Mouse (Mus musculus): ENCODE results near the gene A630023A22Rik. TPM values are rescaled to one million over a fixed set of nuclear protein-coding genes. Genes with fewer than 3 reads are reported as not detected.

The A630023A22Rik gene
- polyA plus RNA-seq, 1 experiment from 2014 or later, result not detected

- Histone ChIP-seq H3K27me3 (replicated peaks) (no peaks in the 10 kb centered on the region), H3K4me3 (replicated peaks) (no peak overlapping the region), H3K27ac (no peak overlapping the region), H3K4me1 (no peaks in the 10 kb centered on the region; the same call in 1 of the 2 replicates), H3K36me3 (no peaks in the 10 kb centered on the region), H3K4me2 (no peak overlapping the region), H3K9me3 (no peaks in the 10 kb centered on the region), H3K9ac (no peak overlapping the region)
- WGBS, result 11% methylated on average over 11 of the region's 11 CpGs
- peak; percentile 61; the same call in 1 of the 2 replicates for ATAC-seq (ENCODE audit: insufficient read depth, low FRiP score, low read depth)
These were observed 22.1 kb downstream of the A630023A22Rik start for GRCm38 (mm10) chr14:34080321-34080997.

GRCm38 (mm10) chr14:34078293-34078692 lies 24.3 kb downstream of the A630023A22Rik start:
- Histone ChIP-seq H3K4me1 (0 out of 2 replicates have a peak, but pooled peaks cover 5% of the 10 kb centered on the region), H3K36me3 (no peaks in the 10 kb centered on the region), H3K4me3 (replicated peaks) (no peak overlapping the region), H3K9ac (no peak overlapping the region), H3K9me3 (no peaks in the 10 kb centered on the region), H3K27me3 (replicated peaks) (no peaks in the 10 kb centered on the region), H3K4me2 (no peak overlapping the region), H3K27ac (no peak overlapping the region)
- ATAC-seq (ENCODE audit: insufficient read depth, low FRiP score, low read depth), result no peak
- 61% methylated on average over 4 of the region's 4 CpGs for WGBS

GRCm38 (mm10) chr14:34077222-34077621 lies 25.3 kb downstream of the A630023A22Rik start:
- H3K4me3 ChIP-seq (replicated peaks), result no peak overlapping the region
- H3K27me3 ChIP-seq (replicated peaks), result no peaks in the 10 kb centered on the region
- H3K27ac ChIP-seq, result no peak overlapping the region
- H3K9me3 ChIP-seq, result no peaks in the 10 kb centered on the region
- WGBS, result 72% methylated on average over 5 of the region's 5 CpGs
- H3K9ac ChIP-seq, result no peak overlapping the region
- H3K36me3 ChIP-seq, result no peaks in the 10 kb centered on the region
- no peak for ATAC-seq (ENCODE audit: insufficient read depth, low FRiP score, low read depth)
- 0 out of 2 replicates have a peak, but pooled peaks cover 6% of the 10 kb centered on the region for H3K4me1 ChIP-seq
- no peak overlapping the region for H3K4me2 ChIP-seq

- no peaks in the 10 kb centered on the region for H3K27me3 ChIP-seq (replicated peaks)
- no peak overlapping the region for H3K4me3 ChIP-seq (replicated peaks)
- H3K9ac ChIP-seq, result no peak overlapping the region
- no peak overlapping the region for H3K4me2 ChIP-seq
- 0 out of 2 replicates have a peak, but pooled peaks cover 6% of the 10 kb centered on the region for H3K4me1 ChIP-seq
- ATAC-seq (ENCODE audit: insufficient read depth, low FRiP score, low read depth), result no peak
- H3K27ac ChIP-seq, result no peak overlapping the region
- WGBS, result 31% methylated on average over 4 of the region's 4 CpGs
- no peaks in the 10 kb centered on the region for H3K9me3 ChIP-seq
- H3K36me3 ChIP-seq, result no peaks in the 10 kb centered on the region
These were observed 27.2 kb downstream of the A630023A22Rik start for GRCm38 (mm10) chr14:34075346-34075745.

- 0 out of 2 replicates have a peak, but pooled peaks cover 6% of the 10 kb centered on the region for H3K4me1 ChIP-seq
- no peaks in the 10 kb centered on the region for H3K36me3 ChIP-seq
- ATAC-seq (ENCODE audit: insufficient read depth, low FRiP score, low read depth), result no peak
- 67% methylated on average over 6 of the region's 6 CpGs for WGBS
- no peaks in the 10 kb centered on the region for H3K27me3 ChIP-seq (replicated peaks)
- no peak overlapping the region for H3K27ac ChIP-seq
- H3K4me3 ChIP-seq (replicated peaks), result no peak overlapping the region
- no peaks in the 10 kb centered on the region for H3K9me3 ChIP-seq
- H3K9ac ChIP-seq, result no peak overlapping the region
- H3K4me2 ChIP-seq, result no peak overlapping the region
These were observed 30.9 kb downstream of the A630023A22Rik start for GRCm38 (mm10) chr14:34071665-34072064.

- ATAC-seq (ENCODE audit: insufficient read depth, low FRiP score, low read depth), result no peak
- Histone ChIP-seq H3K9ac (no peak within 1 kb of the TSS), H3K4me3 (replicated peaks) (no peak within 1 kb of the TSS), H3K4me2 (no peak within 1 kb of the TSS), H3K9me3 (no peaks in the 10 kb centered on the region), H3K36me3 (no peaks in the 10 kb centered on the region), H3K27ac (no peak within 1 kb of the TSS), H3K27me3 (replicated peaks) (no peaks in the 10 kb centered on the region), H3K4me1 (no peaks in the 10 kb centered on the region)
- 88% methylated on average over 6 of the region's 6 CpGs for WGBS
These were observed 50.0 kb downstream of the A630023A22Rik start, which contains the start of gene Antxrl for GRCm38 (mm10) chr14:34052516-34052915. TSS of gene Antxrl (plus strand) at chr14:34052707.

- no peak for ATAC-seq (ENCODE audit: insufficient read depth, low FRiP score, low read depth)
- Histone ChIP-seq H3K9ac (no peak overlapping the region), H3K36me3 (no peaks in the 10 kb centered on the region), H3K9me3 (no peaks in the 10 kb centered on the region), H3K27ac (no peak overlapping the region), H3K4me1 (no peaks in the 10 kb centered on the region), H3K4me3 (replicated peaks) (no peak overlapping the region), H3K27me3 (replicated peaks) (no peaks in the 10 kb centered on the region), H3K4me2 (no peak overlapping the region)
- 72% methylated on average over 5 of the region's 5 CpGs for WGBS
These were observed 52.3 kb downstream of the A630023A22Rik start for GRCm38 (mm10) chr14:34050101-34050779.

- Histone ChIP-seq H3K36me3 (no peaks in the 10 kb centered on the region), H3K9ac (no peak overlapping the region), H3K9me3 (no peaks in the 10 kb centered on the region), H3K27me3 (replicated peaks) (no peaks in the 10 kb centered on the region), H3K4me3 (replicated peaks) (no peak overlapping the region), H3K27ac (no peak overlapping the region), H3K4me2 (no peak overlapping the region), H3K4me1 (no peaks in the 10 kb centered on the region)
- 68% methylated on average over 3 of the region's 3 CpGs for WGBS
- ATAC-seq (ENCODE audit: insufficient read depth, low FRiP score, low read depth), result no peak
These were observed 59.2 kb downstream of the A630023A22Rik start for GRCm38 (mm10) chr14:34043341-34043740.

GRCm38 (mm10) chr14:34041241-34041640 lies 61.3 kb downstream of the A630023A22Rik start:
- H3K9me3 ChIP-seq, result no peaks in the 10 kb centered on the region
- H3K4me1 ChIP-seq, result no peaks in the 10 kb centered on the region
- H3K36me3 ChIP-seq, result no peaks in the 10 kb centered on the region
- ATAC-seq (ENCODE audit: insufficient read depth, low FRiP score, low read depth), result no peak
- H3K27ac ChIP-seq, result no peak overlapping the region
- WGBS, result 83% methylated on average over 4 of the region's 4 CpGs
- H3K27me3 ChIP-seq (replicated peaks), result no peaks in the 10 kb centered on the region
- no peak overlapping the region for H3K4me2 ChIP-seq
- H3K9ac ChIP-seq, result no peak overlapping the region
- no peak overlapping the region for H3K4me3 ChIP-seq (replicated peaks)

GRCm38 (mm10) chr14:34033841-34034610 lies 68.5 kb downstream of the A630023A22Rik start:
- H3K36me3 ChIP-seq, result no peaks in the 10 kb centered on the region
- no peak for ATAC-seq (ENCODE audit: insufficient read depth, low FRiP score, low read depth)
- no peak overlapping the region for H3K27ac ChIP-seq
- 88% methylated on average over 8 of the region's 8 CpGs for WGBS
- H3K9me3 ChIP-seq, result no peaks in the 10 kb centered on the region
- no peak overlapping the region for H3K4me2 ChIP-seq
- no peaks in the 10 kb centered on the region for H3K27me3 ChIP-seq (replicated peaks)
- H3K4me1 ChIP-seq, result no peaks in the 10 kb centered on the region
- no peak overlapping the region for H3K4me3 ChIP-seq (replicated peaks)
- no peak overlapping the region for H3K9ac ChIP-seq

- Histone ChIP-seq H3K4me2 (no peak overlapping the region), H3K4me3 (replicated peaks) (no peak overlapping the region), H3K27ac (no peak overlapping the region), H3K27me3 (replicated peaks) (no peaks in the 10 kb centered on the region), H3K36me3 (no peaks in the 10 kb centered on the region), H3K4me1 (no peaks in the 10 kb centered on the region), H3K9me3 (no peaks in the 10 kb centered on the region), H3K9ac (no peak overlapping the region)
- WGBS, result 48% methylated on average over 2 of the region's 2 CpGs
- ATAC-seq (ENCODE audit: insufficient read depth, low FRiP score, low read depth), result no peak
These were observed 75.8 kb downstream of the A630023A22Rik start for GRCm38 (mm10) chr14:34026710-34027109.

- no peak overlapping the region for H3K4me2 ChIP-seq
- H3K27ac ChIP-seq, result no peak overlapping the region
- H3K27me3 ChIP-seq (replicated peaks), result no peaks in the 10 kb centered on the region
- no peak for ATAC-seq (ENCODE audit: insufficient read depth, low FRiP score, low read depth)
- no peak overlapping the region for H3K9ac ChIP-seq
- H3K9me3 ChIP-seq, result no peaks in the 10 kb centered on the region
- no peak overlapping the region for H3K4me3 ChIP-seq (replicated peaks)
- no peaks in the 10 kb centered on the region for H3K4me1 ChIP-seq
- WGBS, result 82% methylated on average over 2 of the region's 2 CpGs
- no peaks in the 10 kb centered on the region for H3K36me3 ChIP-seq
These were observed 85.6 kb downstream of the A630023A22Rik start for GRCm38 (mm10) chr14:34016938-34017337.

All from stomach, embryonic 15.5 days (tissue).